Mouse (Mus musculus): ENCODE measurements around the gene Vkorc1l1. TPM values are rescaled to one million over a fixed set of nuclear protein-coding genes. Genes with fewer than 3 reads are reported as not detected.

Gene Vkorc1l1
- polyA plus RNA-seq, 1 experiment from 2014 or later: 22.6 TPM

- no peak for ATAC-seq
- 95% methylated on average over 1 of the region's 1 CpGs for WGBS
- H3K27ac ChIP-seq (ENCODE audit: low read depth, low read length): no peak overlapping the region
- H3K4me2 ChIP-seq (ENCODE audit: low read length): no peak overlapping the region
- H3K4me1 ChIP-seq (ENCODE audit: control insufficient read depth, insufficient read depth, low read depth, low read length): peaks cover 4% of the 10 kb centered on the region; the same call in 1 of the 2 replicates
- H3K27me3 ChIP-seq (replicated peaks; ENCODE audit: control insufficient read depth, insufficient read depth, low read length): no peaks in the 10 kb centered on the region
- H3K9ac ChIP-seq (ENCODE audit: low read depth, low read length): no peak overlapping the region
- H3K4me3 ChIP-seq (ENCODE audit: low read length): no peak overlapping the region
- peaks cover 7% of the 10 kb centered on the region for H3K9me3 ChIP-seq (ENCODE audit: control insufficient read depth, low read length)
- peaks cover 10% of the 10 kb centered on the region for H3K36me3 ChIP-seq (ENCODE audit: control insufficient read depth, insufficient read depth, low read length)
These were observed 65.6 kb downstream of the Vkorc1l1 start for GRCm38 (mm10) chr5:130007344-130007743.

- Histone ChIP-seq H3K9ac (ENCODE audit: low read depth, low read length) (no peak overlapping the region), H3K27ac (ENCODE audit: low read depth, low read length) (no peak overlapping the region), H3K36me3 (ENCODE audit: control insufficient read depth, insufficient read depth, low read length) (peaks cover 10% of the 10 kb centered on the region), H3K9me3 (ENCODE audit: control insufficient read depth, low read length) (peaks cover 7% of the 10 kb centered on the region), H3K4me2 (ENCODE audit: low read length) (no peak overlapping the region), H3K4me3 (ENCODE audit: low read length) (no peak overlapping the region), H3K4me1 (ENCODE audit: control insufficient read depth, insufficient read depth, low read depth, low read length) (peaks cover under 1% of the 10 kb centered on the region; the same call in 1 of the 2 replicates), H3K27me3 (replicated peaks; ENCODE audit: control insufficient read depth, insufficient read depth, low read length) (no peaks in the 10 kb centered on the region)
- WGBS: 82% methylated on average over 6 of the region's 6 CpGs
- ATAC-seq: no peak
These were observed 66.3 kb downstream of the Vkorc1l1 start for GRCm38 (mm10) chr5:130008034-130008590.

DNA sequence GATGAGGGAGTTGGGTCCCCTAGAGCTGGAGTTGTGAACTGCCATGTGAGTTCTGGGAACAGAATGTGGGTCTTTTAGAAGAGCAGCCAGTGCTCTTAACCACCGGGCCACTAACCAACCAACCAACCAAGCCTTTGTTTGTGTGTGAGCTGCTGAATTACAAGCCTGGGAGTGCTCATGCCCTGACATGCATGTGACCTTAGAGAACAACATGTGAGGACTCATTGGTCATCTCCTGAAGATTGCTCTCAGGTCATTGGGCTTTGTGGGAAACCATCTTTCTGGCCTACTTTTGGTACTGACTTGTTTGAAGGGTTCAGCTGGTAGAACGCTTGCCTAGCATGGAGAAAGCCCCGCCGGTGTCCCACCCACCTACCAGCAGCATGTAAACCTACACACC lies 68.0 kb downstream of the Vkorc1l1 start:
- Histone ChIP-seq H3K4me1 (ENCODE audit: control insufficient read depth, insufficient read depth, low read depth, low read length) (no peaks in the 10 kb centered on the region), H3K9me3 (ENCODE audit: control insufficient read depth, low read length) (peaks cover 7% of the 10 kb centered on the region), H3K4me3 (ENCODE audit: low read length) (no peak overlapping the region), H3K36me3 (ENCODE audit: control insufficient read depth, insufficient read depth, low read length) (peaks cover 10% of the 10 kb centered on the region), H3K27me3 (replicated peaks; ENCODE audit: control insufficient read depth, insufficient read depth, low read length) (no peaks in the 10 kb centered on the region), H3K27ac (ENCODE audit: low read depth, low read length) (no peak overlapping the region), H3K9ac (ENCODE audit: low read depth, low read length) (no peak overlapping the region), H3K4me2 (ENCODE audit: low read length) (no peak overlapping the region)
- ATAC-seq: no peak
- WGBS: 99% methylated on average over 4 of the region's 4 CpGs

DNA sequence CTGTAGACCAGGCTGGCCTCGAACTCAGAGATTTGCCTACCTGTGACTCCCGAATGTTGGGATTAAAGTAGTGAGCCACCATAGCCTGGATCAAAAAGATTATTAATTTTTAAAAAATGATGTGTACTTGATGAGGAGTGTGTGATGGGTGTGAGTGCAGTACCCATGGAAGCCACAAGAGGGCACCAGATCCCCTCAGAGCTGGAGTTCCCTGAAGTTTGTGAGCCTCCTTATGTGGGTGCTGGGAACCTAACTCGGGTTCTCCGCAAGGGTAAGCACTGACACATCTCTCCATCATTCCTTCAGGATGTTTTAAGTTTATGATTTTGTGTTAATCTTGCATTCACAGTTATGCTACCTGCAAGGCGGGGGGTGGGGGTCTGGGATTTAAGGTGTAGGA lies 69.2 kb downstream of the Vkorc1l1 start:
- Histone ChIP-seq H3K27me3 (replicated peaks; ENCODE audit: control insufficient read depth, insufficient read depth, low read length) (no peaks in the 10 kb centered on the region), H3K4me3 (ENCODE audit: low read length) (no peak overlapping the region), H3K4me1 (ENCODE audit: control insufficient read depth, insufficient read depth, low read depth, low read length) (no peaks in the 10 kb centered on the region), H3K9ac (ENCODE audit: low read depth, low read length) (no peak overlapping the region), H3K9me3 (ENCODE audit: control insufficient read depth, low read length) (peaks cover 10% of the 10 kb centered on the region), H3K36me3 (ENCODE audit: control insufficient read depth, insufficient read depth, low read length) (peaks cover 13% of the 10 kb centered on the region), H3K4me2 (ENCODE audit: low read length) (no peak overlapping the region), H3K27ac (ENCODE audit: low read depth, low read length) (no peak overlapping the region)
- ATAC-seq: no peak
- WGBS: 96% methylated on average over 5 of the region's 5 CpGs

GRCm38 (mm10) chr5:130015104-130015503 lies 73.3 kb downstream of the Vkorc1l1 start:
- Histone ChIP-seq H3K4me3 (ENCODE audit: low read length) (no peak overlapping the region), H3K27ac (ENCODE audit: low read depth, low read length) (no peak overlapping the region), H3K27me3 (replicated peaks; ENCODE audit: control insufficient read depth, insufficient read depth, low read length) (no peaks in the 10 kb centered on the region), H3K36me3 (ENCODE audit: control insufficient read depth, insufficient read depth, low read length) (peaks cover 19% of the 10 kb centered on the region), H3K4me2 (ENCODE audit: low read length) (no peak overlapping the region), H3K9ac (ENCODE audit: low read depth, low read length) (no peak overlapping the region), H3K9me3 (ENCODE audit: control insufficient read depth, low read length) (peaks cover 10% of the 10 kb centered on the region), H3K4me1 (ENCODE audit: control insufficient read depth, insufficient read depth, low read depth, low read length) (no peaks in the 10 kb centered on the region)
- WGBS: 94% methylated on average over 3 of the region's 3 CpGs
- no peak for ATAC-seq

DNA sequence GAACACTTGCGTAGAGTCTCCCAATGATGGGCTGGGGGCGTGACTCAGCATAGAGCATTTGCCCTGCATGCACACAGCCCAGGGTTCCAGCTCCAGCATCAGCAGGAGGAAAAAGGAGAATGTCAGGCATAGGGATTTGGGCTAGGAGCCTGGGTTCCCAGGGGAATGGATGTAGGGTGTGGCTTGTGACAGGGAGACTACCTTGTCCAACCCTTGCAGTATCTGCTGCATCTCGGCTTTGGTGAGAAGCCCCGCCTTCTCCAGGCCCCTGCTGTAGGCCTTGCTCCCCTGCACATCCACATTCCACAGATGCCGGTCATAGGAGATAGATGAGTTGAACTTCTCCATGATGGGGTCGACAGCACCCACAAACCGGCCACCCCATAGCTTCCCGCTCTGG lies 77.7 kb downstream of the Vkorc1l1 start:
- Histone ChIP-seq H3K9ac (ENCODE audit: low read depth, low read length) (no peak overlapping the region), H3K4me1 (ENCODE audit: control insufficient read depth, insufficient read depth, low read depth, low read length) (no peaks in the 10 kb centered on the region; the same call in 1 of the 2 replicates), H3K27me3 (replicated peaks; ENCODE audit: control insufficient read depth, insufficient read depth, low read length) (no peaks in the 10 kb centered on the region), H3K27ac (ENCODE audit: low read depth, low read length) (no peak overlapping the region), H3K4me3 (ENCODE audit: low read length) (no peak overlapping the region), H3K9me3 (ENCODE audit: control insufficient read depth, low read length) (0 out of 2 replicates have a peak, but pooled peaks cover 3% of the 10 kb centered on the region), H3K36me3 (ENCODE audit: control insufficient read depth, insufficient read depth, low read length) (peaks cover 9% of the 10 kb centered on the region), H3K4me2 (ENCODE audit: low read length) (no peak overlapping the region)
- ATAC-seq: no peak
- 79% methylated on average over 8 of the region's 8 CpGs for WGBS

DNA sequence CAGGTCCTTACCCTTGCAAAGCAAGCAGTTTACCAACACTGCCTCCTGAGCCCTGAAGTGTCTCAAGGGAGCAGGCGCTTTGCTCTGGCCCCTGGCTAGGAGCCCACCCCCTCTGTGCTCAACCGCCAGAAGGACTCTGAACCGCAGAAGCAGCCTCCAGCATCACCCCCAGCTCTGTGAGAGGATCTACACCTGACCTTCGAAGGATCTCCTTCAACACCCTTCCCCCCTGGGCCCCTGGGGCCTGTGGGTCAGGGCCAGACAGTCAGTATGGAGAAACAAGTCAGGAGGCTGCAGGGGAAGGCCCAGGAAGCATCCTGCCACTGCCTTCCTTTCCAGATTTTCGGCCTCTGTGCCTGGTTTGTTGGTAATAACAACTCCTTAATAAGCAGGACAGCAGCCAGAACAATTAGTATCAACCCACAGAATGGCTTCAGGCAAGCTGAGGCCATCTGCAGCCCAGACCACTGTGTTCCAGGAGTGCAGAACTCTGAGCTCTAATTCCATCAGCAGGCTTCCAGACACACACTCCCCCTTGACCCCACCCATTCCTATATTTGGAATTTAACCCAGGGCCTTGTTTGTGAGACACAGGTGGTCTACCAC lies 79.7 kb downstream of the Vkorc1l1 start:
- Histone ChIP-seq H3K27me3 (replicated peaks; ENCODE audit: control insufficient read depth, insufficient read depth, low read length) (no peaks in the 10 kb centered on the region), H3K4me3 (ENCODE audit: low read length) (no peak overlapping the region), H3K4me1 (ENCODE audit: control insufficient read depth, insufficient read depth, low read depth, low read length) (no peaks in the 10 kb centered on the region; the same call in 1 of the 2 replicates), H3K4me2 (ENCODE audit: low read length) (no peak overlapping the region), H3K9me3 (ENCODE audit: control insufficient read depth, low read length) (no peaks in the 10 kb centered on the region), H3K27ac (ENCODE audit: low read depth, low read length) (no peak overlapping the region), H3K9ac (ENCODE audit: low read depth, low read length) (no peak overlapping the region; the same call in 1 of the 2 replicates), H3K36me3 (ENCODE audit: control insufficient read depth, insufficient read depth, low read length) (peaks cover 4% of the 10 kb centered on the region; the same call in 1 of the 2 replicates)
- WGBS: 47% methylated on average over 5 of the region's 5 CpGs
- ATAC-seq: no peak

GRCm38 (mm10) chr5:130022366-130022765 lies 80.6 kb downstream of the Vkorc1l1 start:
- H3K36me3 ChIP-seq (ENCODE audit: control insufficient read depth, insufficient read depth, low read length): peaks cover 4% of the 10 kb centered on the region; the same call in 1 of the 2 replicates
- H3K4me3 ChIP-seq (ENCODE audit: low read length): no peak overlapping the region
- no peaks in the 10 kb centered on the region; the same call in 1 of the 2 replicates for H3K4me1 ChIP-seq (ENCODE audit: control insufficient read depth, insufficient read depth, low read depth, low read length)
- no peak overlapping the region for H3K4me2 ChIP-seq (ENCODE audit: low read length)
- no peak overlapping the region for H3K27ac ChIP-seq (ENCODE audit: low read depth, low read length)
- 87% methylated on average over 7 of the region's 7 CpGs for WGBS
- no peaks in the 10 kb centered on the region for H3K9me3 ChIP-seq (ENCODE audit: control insufficient read depth, low read length)
- H3K9ac ChIP-seq (ENCODE audit: low read depth, low read length): no peak overlapping the region
- ATAC-seq: no peak
- H3K27me3 ChIP-seq (replicated peaks; ENCODE audit: control insufficient read depth, insufficient read depth, low read length): no peaks in the 10 kb centered on the region

- peak overlapping the region; percentile 46 for H3K4me3 ChIP-seq (ENCODE audit: low read length)
- peak overlapping the region; percentile 88 for H3K4me2 ChIP-seq (ENCODE audit: low read length)
- peak overlapping the region; percentile 39; the same call in 1 of the 2 replicates for H3K9ac ChIP-seq (ENCODE audit: low read depth, low read length)
- ATAC-seq: no peak
- peaks cover 1% of the 10 kb centered on the region; the same call in 1 of the 2 replicates for H3K36me3 ChIP-seq (ENCODE audit: control insufficient read depth, insufficient read depth, low read length)
- WGBS: 40% methylated on average over 12 of the region's 12 CpGs
- no peaks in the 10 kb centered on the region; the same call in 1 of the 2 replicates for H3K4me1 ChIP-seq (ENCODE audit: control insufficient read depth, insufficient read depth, low read depth, low read length)
- no peaks in the 10 kb centered on the region for H3K9me3 ChIP-seq (ENCODE audit: control insufficient read depth, low read length)
- no peaks in the 10 kb centered on the region for H3K27me3 ChIP-seq (replicated peaks; ENCODE audit: control insufficient read depth, insufficient read depth, low read length)
- no peak overlapping the region for H3K27ac ChIP-seq (ENCODE audit: low read depth, low read length)
These were observed 81.4 kb downstream of the Vkorc1l1 start for GRCm38 (mm10) chr5:130023067-130023766.

Data from hindbrain, embryonic 16.5 days (tissue).